Mouse (Mus musculus): ENCODE results near the gene Med11.

- TF ChIP-seq TCF12 (IDR thresholded peaks at IDR 0.05; ENCODE audit: insufficient read depth, poor library complexity, severe bottlenecking) (no peak), POLR2AphosphoS2 (IDR thresholded peaks at IDR 0.05; ENCODE audit: insufficient read length, low read depth) (no peak), MAX (IDR thresholded peaks at IDR 0.05; ENCODE audit: low read depth) (no peak)
Measured at GRCm38 (mm10) chr11:70432895-70433568, 18.7 kb upstream of the Med11 start.
